Mouse (Mus musculus): ENCODE measurements at regions not wholly inside any gene's neighbourhood (a gene's known extent, or its start where the extent isn't known, plus 50 kb on each side); places are given as distances from the start of the nearest gene placed in this dataset.
A peak's percentile ranks its signal among the peaks of the same experiment; 100 is the strongest.
"Not testable (repeated sequence)": the region's sequence is repeated elsewhere in the genome, so short reads cannot be mapped to it uniquely, and the experiment has no call there.

DNA sequence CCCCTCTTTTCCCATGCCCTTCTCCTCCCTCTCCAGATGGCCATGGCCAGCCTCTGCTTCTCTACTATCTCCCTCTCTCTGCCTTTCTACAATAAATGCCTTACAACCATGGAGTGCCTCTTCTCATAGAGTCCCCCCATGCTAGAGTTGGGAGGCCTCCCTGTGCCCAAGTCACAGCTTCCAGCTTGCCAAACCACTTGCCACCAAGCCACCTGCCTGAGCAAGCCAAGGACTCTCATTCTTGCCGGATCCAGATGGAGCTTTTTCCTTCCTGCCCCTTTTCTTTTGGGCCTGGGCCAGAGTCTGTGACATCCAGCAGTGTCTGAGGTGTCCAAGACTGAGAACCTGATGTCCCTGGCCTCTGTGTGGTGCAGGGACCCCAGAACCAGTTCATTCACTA, 367.4 kb upstream of the Arhgap42 start:
- no peak for DNase-seq (ENCODE audit: low read depth, low spot score)

DNA sequence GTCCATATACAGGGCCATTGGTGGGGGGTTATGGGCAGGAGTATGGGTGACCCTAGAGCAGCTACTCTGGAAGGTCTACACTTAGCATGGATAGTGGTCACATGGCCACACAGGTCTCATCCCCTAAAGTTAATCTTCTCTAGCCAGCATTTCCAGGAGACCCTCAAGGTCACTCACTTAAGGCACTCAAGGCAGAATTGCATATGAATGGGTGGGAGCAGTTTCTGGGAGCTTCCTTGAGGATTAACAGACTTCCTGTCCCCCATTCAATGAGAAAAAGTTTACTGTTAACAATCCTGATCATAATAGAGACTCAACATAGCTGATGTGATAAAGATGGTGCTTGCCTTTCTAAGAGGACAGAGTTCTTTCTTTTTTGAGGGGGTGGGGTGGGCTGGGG, 352.4 kb upstream of the Arhgap42 start:
- DNase-seq (ENCODE audit: low read depth, low spot score): no peak

DNA sequence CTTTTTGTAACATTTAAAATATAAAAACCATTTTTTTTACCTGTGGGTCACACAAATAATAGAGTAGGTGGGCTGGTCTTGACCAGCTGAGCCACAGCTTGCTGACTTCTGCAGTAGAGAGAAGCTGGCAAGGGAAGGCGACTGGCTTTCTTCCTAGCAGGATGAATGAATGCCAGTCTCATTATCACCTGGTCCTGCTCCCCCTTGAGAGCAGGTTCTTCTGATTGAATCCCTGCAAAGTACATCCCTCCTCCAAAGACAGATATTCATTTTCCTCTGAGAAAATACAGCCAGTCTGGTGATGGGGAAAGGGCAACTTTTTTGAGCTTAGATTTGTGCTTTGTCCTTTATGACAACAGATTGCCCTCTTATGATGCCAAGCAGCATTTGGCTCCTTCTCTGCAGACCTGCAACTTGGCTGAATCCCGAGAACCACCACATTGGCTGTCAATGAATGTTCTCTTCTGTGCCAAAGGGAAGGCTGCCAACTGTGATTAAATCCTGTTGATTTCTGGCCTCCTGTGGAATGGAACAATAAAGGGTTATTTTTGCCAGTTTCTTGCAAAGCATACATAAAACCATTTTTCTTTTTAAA, 344.2 kb upstream of the Arhgap42 start:
- DNase-seq (ENCODE audit: low read depth, low spot score): no peak

DNA sequence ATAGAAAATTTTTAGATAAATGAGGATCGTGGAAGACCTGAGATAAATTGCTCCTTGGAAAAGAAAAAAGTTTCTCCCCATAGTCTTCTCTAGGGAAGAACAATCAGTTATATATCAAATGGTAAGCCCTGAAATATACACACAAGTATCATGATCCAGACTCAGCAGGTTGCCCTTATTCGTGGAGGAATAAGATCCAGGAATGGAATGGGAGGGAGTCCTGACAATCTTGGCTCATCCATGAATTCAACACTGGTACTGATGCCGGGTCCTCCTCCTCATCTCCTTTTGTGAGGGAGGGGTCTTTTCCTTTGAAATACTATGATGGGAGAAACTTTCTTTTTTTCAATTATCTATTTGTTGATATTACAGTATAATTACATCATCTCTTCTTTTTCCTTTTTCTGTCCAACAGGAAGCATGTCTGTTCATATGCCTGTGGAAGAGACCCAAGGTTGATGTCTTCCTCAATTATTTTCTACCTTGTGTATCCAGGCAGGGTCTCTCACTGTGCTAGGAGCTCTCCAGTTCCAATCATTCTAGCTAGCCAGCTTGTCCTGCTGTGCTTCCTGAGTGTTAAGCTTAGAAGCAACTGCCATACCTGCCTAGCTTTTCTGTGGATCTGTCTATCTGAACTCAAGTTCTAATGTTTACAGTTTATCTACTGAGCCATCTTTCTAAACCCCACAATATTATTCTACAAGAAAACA, 343.6 kb upstream of the Arhgap42 start:
- DNase-seq (ENCODE audit: low read depth, low spot score): no peak

DNA sequence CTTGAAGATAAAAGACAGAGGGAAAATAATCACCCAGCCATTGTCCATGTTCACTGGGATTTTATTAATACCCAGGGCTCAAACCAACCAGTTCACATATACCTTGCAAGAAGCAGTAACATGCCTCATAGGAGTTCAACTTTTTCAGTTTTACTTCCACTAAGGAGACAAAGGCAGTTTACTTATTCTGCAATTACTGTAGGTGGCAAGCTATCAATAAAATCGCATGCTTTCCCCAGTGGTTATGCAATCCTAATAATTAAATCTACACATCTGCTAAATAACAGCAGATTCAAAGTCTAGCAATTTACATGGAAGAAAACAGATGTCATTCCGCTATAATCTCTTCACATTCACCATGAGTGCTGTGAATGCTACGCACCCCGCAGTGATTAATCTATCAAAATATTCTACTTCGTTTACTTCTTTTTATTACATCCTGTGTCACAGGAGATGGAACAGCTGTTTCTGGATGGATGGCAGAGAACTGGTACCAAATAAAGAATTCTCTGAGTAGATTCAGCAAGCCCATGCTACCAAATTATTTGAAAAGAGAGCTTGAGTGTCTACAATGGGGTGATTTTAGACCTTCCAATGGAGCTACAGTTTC, 329.2 kb upstream of the Arhgap42 start:
- no peak for DNase-seq (ENCODE audit: low read depth, low spot score)

DNA sequence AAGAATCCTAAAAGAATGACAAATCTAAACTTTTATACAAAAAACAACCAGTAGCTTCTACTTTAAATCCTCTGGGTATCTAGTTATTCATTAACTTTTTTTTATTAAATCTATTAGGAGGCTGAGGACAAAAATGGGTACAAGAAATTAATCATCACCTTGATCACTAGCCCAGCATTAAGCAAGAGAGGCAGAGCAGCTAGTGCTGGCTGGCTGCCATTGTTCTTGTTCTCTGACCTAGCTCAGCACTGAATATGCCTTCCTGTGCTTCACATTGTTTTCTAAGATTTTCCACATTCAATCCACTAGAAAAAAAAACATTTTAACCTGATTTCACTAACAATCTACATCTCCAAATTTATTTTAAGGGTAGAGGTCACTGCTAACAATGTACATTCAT, 325.6 kb upstream of the Arhgap42 start:
- no peak for DNase-seq (ENCODE audit: low read depth, low spot score)

DNA sequence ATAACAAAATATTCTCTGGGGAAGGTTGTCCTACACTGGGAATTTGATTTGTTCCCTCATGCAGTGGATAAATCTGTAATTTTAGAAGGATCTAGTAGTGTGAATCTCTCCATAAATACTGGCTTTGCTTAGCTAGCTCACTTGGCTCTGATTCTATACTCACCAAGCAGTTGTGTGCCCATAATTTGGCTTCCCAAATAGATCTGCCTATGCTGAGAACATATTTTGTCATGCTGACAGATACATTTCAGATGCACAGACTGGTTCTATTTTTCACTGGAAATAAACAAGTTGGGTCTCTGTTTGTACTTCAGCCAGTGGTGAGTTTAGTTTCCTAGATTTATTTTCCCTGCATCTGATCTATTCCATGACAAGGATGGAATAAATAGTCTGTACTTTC, 309.8 kb upstream of the Arhgap42 start:
- DNase-seq (ENCODE audit: low read depth, low spot score): no peak

DNA sequence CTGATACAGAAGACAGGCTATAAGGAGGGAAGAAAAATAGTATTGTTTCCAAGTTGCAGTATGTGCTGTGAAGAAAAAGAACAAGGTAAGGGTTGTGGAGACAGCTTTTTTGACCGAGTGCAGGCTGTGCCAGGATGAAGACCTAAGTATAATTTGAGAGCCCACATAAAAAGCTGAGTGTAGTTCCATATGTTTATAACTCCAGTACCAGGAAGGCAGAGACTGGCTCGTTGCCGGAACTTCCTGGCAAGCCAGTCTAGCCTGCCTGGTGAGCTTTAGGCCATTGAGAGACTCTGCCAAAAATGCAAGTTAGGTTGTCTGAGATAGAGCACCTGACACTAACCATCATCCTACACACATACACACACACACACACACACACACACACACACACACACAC, 308.7 kb upstream of the Arhgap42 start:
- no peak for DNase-seq (ENCODE audit: low read depth, low spot score)

DNA sequence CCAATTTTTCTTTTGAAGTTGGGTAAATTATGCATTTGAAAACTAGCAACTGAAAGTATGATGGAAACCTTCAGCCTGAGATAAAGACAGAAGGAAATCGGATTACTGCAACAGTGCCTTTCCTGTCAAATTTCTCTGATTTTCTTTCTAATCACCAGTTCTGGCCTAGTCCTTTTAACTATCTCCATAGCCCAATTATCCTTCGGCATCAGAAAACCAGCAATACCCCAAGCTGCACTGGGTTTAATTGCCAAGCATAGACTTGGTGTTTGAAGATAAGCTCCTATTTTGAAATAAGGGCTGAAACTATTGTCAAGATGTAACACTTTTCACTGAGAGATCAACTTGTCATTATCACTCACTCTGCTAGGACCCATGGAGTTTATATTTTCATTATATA, 308.2 kb upstream of the Arhgap42 start:
- DNase-seq (ENCODE audit: low read depth, low spot score): no peak

DNA sequence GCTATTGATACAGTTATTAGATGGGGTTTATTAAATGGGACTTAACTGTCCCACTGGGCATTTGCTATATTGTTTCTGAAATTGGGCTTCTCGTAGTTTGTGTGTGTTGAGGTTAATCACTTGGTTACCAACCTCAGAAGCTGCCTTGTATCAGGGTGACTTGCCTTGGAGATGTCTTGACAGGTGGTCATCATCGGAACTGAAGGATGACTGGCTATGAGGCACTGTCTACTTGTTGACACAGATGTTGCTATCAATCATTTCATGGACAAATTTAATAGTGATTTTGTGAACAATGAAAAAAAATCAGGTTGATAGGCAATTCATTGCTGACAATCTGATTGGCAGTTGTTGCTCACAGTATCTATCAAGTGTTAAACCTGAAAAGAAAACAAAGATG, 261.4 kb upstream of the Arhgap42 start:
- no peak for DNase-seq (ENCODE audit: low read depth, low spot score)

DNA sequence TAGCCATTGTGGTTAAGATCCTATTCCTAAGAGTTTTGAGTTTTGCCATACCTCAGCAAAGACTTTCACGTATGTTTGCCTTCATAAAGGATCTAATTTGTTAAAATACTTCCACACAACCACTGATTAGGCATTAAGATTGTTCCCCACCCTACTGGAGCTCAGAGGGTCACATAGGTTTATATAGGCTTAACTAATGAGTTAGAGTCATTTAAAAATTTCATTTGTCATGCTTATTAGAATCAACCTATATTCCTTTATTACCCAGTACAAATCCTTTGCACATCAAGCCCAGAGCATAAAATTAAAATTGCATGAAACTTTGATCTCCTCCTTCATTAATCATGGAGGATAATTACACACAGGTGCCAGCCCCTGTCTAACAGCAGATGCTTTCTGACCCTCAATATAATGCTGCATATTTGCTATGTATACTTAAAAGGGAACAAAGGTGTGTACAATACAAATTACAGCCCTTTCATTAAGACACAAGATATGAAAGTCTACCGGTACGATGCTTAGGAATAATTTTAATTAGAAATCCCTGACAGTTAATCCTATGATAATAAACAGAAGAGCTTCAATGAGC, 254.8 kb upstream of the Arhgap42 start:
- DNase-seq (ENCODE audit: low read depth, low spot score): no peak

DNA sequence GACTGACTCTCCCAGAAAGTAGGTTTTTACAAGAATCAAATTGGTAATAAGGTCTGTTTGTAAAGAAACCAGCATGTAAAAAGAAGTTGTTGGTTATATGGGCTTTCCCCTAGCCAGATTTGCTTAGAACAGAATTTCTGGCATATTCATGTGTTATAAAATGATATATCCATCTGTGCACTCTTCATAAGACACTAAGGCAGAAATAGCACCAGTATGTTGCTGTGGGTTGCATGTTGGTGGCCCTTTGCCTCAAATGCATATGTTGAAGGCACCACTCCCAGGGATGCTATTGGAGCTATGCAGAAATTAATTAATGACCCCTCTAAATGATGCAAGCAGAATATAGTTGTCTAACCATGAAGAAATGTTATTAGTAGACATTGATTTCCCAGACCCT, 238.2 kb upstream of the Arhgap42 start:
- DNase-seq (ENCODE audit: low read depth, low spot score): no peak

DNA sequence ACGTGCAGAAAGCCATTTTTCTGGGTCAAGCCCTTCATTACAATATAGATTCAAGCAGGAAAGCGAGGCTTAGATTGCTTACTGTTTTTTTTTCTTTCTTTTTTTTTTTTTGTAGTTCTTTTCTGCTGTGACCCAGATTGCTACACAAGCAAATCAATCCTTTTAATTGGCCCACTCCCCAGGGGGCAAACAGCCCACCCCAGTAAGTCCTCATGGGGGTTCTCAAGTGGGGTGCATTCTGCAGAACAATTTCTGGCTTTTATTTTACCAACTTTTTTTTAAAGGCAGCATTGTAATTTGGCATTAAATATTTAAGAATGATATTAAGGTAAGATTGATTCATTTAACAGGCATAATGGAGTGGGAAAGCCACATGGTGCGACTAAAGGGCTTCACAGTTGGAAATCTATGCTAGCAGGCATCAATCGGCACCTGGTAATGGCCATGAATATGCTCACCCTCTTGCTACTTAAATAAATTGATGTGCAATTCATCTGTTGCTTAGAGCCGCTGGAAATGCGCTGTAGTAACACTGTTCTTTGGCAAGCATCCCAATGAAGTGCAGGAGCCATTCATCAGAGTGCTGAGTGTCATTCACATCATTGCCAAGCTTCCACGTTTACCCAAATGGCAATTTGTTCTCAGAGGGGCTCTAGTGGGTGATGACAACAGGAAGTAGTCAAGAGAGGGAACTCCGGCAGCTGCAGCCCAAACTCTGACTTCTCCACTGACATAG, 236.3 kb upstream of the Arhgap42 start:
- DNase-seq (ENCODE audit: low read depth, low spot score): no peak

DNA sequence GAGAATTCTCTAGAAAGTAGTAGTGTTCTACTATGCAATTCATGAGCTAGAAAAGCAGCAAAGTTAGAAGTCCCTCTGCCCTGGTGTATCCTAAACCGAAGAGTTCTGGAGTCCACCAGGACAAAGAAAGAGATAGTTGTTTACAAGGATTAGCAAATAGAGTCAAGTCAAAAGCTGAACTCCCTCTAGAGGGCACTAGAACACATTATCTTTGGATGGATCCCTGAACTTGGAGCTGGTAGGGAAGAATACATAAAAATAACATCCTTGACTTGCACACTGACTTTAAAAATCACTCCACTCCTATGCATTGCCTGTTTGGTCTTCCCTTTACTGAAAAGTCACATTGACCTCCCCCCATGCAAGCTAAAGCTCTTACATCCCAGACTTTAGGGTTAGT, 205.3 kb upstream of the Arhgap42 start:
- no peak for DNase-seq (ENCODE audit: low read depth, low spot score)

DNA sequence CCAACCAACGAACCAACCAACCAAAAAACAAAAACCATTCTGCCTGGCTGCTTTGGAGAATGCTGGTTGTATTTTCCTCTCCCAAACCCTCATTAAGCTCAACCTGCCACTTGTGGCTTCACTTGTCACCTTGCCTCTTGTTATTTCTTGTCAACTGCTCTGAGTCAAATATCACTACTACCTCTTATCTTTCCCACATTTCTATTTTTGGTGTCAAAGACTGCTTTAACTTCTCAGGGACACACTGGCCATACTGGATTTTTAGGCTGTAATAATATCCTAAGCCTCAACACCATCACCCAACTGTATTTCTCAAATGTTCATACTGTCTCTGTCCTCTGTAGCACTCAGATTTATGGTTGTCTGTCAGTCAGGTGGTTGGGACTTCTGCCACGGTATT, 181.4 kb upstream of the Arhgap42 start:
- DNase-seq (ENCODE audit: low read depth, low spot score): no peak

DNA sequence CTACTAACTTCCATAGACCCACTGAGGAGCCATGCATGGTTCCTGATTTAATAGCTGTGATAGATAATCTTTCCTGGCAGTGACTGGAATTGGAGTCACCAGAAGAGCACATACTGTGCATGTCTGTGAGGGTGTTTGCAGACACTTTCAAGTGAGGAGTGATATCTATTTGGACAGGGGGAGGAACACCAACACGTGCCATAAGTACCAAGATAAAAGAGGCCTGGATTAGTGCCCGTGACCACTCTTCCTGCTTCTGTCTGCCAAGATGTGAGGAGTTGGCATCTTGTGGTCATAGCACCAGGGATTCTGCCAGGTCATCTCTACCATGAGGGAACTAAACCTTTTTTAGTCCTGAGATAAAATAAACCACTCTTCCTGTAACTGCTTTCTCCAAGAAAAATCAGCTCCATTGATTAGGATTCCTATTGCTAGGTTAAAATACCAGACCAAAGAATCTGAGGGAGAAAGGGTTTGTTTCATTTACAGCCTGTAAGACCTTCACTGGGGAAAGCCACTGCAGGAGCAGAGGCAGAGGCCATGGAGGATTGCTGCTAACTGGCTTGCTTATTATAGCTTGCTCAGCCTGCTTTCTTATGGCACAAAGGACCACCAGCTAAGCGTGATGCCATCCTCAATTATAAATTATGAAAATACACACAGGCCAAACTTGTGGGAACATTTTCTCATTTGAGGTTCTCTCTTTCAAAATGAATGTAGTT, 173.7 kb upstream of the Arhgap42 start:
- DNase-seq (ENCODE audit: low read depth, low spot score): no peak

DNA sequence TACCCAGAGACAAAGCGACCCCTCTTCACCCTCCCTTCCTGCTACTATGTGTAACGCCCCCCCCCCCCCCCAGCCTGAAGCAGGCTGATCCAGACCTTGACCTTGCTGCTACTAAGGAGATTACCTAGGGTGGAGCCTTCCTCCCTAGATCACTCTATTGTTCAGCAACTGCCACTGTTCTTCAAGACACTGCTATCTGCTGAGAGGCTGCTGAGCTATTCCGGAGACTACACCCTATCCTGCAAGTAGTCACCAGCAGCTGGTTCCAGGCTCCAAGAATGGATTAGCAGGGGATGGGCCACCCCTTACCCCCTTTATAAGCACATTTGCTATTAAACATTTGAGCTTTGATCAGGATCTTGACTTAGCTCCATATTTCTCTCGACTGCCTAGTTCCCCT, 155.3 kb upstream of the Arhgap42 start:
- DNase-seq (ENCODE audit: low read depth, low spot score): not testable (repeated sequence)

DNA sequence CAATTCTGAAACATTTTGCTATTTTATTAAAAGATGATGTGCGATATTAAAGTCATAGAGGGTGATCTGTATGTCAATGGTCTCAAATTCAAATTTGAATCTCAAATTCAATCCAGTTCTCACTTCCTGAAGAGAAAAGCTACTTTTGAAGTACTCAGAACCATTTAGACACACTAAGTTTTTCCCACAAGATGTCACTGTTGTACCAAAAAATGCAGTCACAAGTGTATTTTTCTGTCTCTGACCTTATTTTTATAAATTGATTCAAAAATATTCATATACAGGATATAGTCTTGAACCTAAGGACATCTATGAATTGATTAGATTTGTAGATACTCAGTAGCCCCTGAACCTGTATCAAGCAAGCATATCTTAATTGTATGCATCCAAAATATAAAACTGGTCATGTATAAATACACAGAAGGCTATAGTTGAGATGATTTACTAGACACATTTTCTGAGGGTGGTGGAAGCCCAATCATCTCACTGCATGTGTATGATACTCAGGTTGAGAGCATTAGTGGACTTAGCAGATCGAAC, 137.8 kb upstream of the Arhgap42 start:
- DNase-seq (ENCODE audit: low read depth, low spot score): no peak

DNA sequence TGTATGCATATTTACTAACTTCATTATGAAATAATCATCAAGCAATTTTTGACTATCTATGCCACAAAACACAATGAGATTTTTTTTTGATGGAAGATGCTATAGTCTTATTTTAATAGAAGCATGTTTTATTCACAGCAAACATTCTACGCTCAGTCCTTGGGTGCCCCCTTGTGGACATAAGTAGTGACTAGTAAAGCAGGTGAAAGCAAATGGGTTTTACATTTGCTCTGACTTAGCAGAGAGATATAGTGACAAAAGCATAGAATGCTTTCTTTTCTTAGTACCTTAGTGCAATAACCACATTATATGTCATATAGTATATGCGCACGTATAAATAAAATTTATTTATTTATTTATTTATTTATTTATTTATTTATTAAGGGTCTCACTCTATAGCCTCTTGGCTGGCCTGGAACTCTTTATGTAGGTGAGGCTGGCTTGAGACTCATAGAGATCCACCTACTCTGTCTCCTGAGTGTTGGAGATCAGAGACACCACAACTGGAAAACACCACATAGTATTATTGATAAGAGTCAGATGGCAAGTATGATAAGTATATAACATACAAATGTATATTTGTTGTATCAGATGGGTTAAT, 136.5 kb upstream of the Arhgap42 start:
- peak; percentile 3 for DNase-seq (ENCODE audit: low read depth, low spot score)

DNA sequence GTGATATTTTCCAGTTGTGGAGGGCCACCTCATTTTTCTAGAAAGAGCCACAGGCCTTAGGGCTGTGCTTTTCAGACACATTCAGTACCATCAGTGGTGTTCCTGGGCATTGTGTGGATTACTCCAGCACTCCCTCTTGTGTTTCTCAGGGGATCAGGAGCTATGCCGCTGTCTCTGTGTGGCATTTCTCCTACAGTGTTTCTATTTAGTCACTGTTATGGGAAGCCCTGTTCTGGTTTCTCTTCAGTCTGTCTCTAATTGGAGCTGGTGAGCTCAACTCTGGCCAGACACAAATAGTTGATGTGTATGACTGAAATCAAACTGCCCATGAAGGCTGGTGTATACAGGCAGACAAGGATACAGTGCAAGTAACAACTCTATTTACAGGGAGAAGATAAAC, 133.7 kb upstream of the Arhgap42 start:
- DNase-seq (ENCODE audit: low read depth, low spot score): no peak

DNA sequence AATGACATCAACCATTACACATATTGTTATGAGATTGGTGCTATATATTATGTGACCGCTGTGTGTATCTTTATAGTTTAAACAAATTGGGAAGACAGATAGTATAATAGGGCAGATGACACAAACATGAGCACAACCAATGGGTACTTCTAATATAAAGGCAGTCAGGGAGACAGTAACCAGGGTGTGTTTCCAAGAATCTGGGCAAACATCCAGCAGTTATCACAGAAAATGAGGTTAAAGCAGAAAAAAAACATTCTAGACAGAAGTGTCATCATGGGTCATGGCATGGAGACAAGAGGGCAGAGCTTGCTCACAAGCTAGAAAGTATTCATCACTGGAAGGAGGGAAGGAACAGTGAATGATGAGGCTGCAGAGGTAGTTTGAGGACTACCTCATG, 129.8 kb upstream of the Arhgap42 start:
- DNase-seq (ENCODE audit: low read depth, low spot score): no peak
